Mouse (Mus musculus) heart, adult 11 months (tissue): ENCODE results near the gene Lclat1.

Source experiments
- DNase-seq: peaks from one replicate; pipeline ENCODE4 v3.0.0; 2022

The Lclat1 gene

DNA sequence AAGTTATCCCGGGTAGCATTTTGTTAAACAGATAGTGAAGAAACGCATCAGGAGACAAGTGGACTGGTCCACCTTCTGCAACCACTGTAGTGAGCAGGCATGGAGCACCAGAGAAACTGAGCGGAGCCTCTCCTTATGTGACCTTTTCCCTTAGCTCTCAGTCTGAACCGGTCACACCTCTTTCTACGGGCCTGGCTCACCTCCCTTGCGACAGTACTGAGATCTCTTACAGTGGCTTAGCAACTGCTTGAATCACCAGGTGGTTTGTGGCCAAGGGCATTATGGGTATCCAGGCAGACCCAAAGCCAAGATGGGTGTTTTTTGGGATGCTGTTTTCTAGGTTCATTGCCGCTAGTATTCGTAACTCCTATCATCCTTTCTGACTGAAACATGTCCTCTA is 16.4 kb upstream of the Lclat1 start:
- DNase-seq = peak; percentile 74

GRCm38 (mm10) chr17:73092103-73093097 is 15.4 kb upstream of the Lclat1 start:
- DNase-seq = peak; percentile 74

DNA sequence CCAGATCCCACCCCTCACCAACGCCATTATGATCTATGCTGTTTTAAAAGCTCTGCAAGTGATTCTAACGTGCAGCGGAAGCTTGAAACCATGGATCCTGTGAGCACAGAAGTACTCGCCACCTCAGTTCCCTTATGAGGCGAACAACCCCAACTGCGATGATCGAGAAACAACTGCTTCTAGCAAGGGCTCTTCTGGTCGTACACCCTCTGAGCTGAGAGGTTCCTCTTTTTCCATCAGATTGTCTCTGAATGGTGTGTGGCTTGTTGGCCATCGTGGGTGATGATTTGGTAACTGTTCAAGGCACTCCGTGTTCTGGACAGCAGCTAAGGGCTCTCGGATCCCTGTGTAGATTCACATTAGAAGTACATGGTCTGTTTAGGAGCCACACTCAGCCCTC is 12.7 kb upstream of the Lclat1 start:
- DNase-seq = peak; percentile 89

DNA sequence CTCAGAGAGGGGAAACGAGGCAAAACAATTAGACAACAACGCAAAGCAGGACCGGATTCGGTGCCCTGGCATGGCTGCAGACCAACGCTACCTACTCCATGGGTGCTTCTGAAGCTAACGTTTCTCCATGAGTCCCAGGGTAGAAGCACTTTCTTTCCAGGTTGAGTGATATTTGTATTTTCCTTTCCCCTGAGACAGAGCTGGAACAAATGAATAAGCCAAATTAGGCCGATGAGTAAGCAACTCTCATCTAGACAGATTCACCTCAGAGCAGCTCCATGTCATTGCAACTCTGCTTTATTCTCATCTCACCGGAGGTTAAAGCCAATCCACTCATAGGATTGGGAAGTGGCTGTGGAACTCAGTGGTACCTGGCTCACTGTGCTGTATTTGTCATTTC is 12.2 kb upstream of the Lclat1 start:
- DNase-seq = no peak

DNA sequence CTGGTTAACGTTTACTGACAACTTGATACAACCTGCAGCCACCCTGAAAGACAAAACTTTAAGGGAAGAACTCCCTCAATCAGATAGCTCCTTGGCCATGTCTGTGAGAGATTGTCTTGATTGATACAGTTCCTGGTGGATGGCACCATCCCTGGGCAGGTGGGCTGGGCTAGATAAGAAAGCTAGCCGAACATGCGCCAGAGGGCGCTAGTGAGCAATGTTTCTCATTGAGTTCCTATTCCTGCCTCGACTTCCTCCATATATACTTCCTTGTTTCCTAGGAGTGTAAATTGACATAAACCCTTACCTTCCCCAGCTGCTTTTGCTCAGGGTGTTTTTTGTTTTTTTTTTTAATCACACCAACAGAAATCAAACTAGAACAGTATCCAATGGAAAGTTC is 11.3 kb upstream of the Lclat1 start:
- peak; percentile 76 for DNase-seq

- DNase-seq = peak; percentile 31
Observed at GRCm38 (mm10) chr17:73098636-73099035, 9.1 kb upstream of the Lclat1 start.

DNA sequence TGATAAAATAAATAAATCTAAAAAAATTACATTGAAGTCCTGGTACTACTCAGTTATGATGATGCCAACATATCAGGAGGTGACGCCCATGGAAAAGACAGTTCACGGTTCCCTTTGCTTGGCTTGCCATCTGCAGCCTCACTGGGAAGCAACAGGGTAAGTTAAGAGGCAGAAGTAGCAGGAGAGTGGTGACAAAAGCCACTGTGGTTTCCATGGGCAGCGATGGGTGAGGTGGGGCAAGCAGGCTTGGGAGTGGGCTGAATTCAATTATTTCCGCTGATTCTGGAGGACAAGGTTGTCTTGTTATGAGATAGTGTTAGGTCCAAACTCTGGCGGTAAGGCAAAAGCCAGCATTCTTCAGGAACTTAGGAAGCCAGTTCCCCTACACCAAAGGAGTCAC is 7.4 kb upstream of the Lclat1 start:
- peak; percentile 58 for DNase-seq

GRCm38 (mm10) chr17:73102538-73102937 is 5.2 kb upstream of the Lclat1 start:
- peak; percentile 71 for DNase-seq

DNA sequence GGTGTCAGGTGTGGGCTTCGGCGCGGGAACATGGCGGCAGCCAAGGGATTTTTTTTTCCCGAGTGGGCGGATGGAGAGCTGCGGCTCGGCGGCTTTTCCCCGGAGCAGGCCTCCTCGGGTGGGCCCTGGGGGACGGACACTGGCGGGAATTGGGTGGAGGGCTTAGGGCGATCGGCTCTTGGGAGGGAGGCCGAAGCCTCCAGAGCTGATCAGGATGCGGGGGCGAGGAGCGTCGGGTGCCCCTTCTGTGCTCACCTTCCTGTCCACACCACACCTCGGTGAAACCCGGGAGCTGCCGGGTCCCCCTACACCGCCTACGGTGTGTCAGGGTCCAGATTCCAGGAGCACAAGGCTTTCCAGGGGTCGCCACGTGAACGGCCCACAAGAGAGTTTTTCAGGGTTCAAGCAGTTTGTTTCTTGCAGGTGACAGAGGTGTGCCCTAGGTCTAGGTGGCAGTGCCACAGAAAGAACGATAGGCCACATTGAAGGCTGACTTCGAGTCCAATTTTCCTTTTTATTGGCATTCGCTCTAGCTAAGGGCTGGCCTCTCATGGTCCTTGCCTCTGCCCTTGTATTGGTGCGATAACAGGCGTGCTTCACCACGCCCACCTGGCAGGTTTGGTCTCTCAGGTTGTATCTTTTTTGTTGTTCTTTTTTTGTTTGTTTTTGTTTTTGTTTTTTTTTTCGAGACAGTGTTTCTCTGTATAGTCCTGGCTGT is 544 bp downstream of the Lclat1 start:
- DNase-seq = peak; percentile 92

DNA sequence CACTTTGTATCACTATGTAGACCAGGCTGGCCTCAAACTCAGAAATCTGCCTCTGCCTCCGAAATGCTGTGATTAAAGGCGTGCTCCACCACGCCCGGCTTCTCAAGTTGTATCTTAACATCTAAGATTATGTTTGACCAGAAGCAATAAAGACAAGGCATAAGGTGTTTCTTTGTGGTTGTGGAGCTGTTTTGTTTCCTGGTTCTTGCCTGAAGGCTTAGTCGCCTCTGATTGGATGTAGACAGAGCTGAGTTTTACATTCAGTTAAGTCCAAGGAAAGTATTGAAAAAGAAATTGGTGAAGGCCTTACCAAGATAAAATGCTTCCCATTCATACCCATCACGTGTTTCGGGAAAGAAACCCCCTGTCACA is 1.1 kb downstream of the Lclat1 start:
- no peak for DNase-seq

GRCm38 (mm10) chr17:73112128-73112527 is 4.3 kb downstream of the Lclat1 start:
- DNase-seq = no peak

GRCm38 (mm10) chr17:73112601-73113000 is 4.8 kb downstream of the Lclat1 start:
- DNase-seq = no peak

GRCm38 (mm10) chr17:73113230-73113629 is 5.4 kb downstream of the Lclat1 start:
- DNase-seq = no peak

- DNase-seq = peak; percentile 13
Observed at GRCm38 (mm10) chr17:73118134-73118533, 10.3 kb downstream of the Lclat1 start.

DNA sequence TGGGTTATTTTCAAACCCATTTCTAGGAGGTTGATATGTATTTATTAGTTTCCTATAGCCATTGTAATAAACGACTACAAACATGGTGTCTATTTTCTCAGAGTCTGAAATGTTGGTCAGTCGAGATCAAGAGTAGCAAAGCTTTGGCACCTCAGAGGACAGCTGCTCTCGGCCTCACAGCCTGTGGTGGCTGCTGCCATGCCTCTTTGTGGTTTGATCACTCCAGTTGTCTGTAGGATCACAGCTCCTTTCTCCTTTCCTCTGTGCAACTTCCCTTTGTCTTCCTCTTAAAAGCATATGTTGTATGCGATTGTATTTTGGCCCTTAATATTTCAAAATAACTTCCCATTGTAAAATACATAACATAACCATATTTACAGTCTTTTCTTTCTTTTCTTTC is 10.9 kb downstream of the Lclat1 start:
- DNase-seq = peak; percentile 55

- peak; percentile 23 for DNase-seq
Observed at GRCm38 (mm10) chr17:73119150-73119549, 11.4 kb downstream of the Lclat1 start.

GRCm38 (mm10) chr17:73120545-73120944 is 12.8 kb downstream of the Lclat1 start:
- no peak for DNase-seq

- DNase-seq = no peak
Observed at GRCm38 (mm10) chr17:73121726-73122125, 13.9 kb downstream of the Lclat1 start.

GRCm38 (mm10) chr17:73126349-73126748 is 18.6 kb downstream of the Lclat1 start:
- DNase-seq = no peak

- no peak for DNase-seq
Observed at GRCm38 (mm10) chr17:73126903-73127302, 19.1 kb downstream of the Lclat1 start.

DNA sequence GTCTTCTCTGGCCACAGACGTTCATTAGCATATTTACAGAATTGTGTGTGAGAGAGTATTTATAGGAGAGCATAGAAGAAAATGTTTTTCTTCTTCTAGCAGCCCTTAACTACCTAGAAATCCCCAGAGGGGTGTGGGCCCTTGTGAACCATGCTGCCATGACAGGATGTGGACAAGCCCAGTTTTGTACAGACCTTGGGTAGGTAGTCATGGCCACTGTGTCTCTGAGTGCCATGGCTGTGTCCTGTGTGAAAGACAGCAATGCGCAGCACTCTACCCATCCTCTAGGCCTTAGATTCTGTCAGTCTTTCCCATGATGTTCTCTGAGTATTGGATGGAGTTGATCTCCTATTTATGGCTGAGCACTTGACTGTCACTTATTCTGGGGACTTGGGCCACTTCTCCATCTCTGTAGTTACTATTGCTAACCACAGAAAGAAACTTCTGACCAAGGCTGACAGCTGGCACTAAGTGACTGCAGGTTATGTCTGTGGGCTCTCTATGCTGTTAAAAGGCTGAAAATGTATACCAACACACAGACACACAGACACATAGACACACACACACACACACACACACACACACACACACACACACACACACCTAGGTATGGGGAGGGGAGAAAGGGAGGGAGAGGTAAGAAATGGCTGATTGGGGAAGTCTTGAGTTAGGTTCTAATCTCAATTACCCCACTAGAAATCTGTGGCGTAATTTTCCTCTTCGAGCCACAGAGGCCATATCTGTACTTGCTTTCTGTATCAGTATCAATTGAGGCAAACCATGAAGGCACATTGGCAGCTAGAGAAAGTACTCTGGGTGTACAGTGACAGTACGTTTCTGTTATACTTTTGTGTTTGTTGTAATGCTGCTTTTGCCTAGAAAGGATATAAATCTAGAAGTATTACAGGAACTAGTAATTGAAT is 29.0 kb downstream of the Lclat1 start:
- DNase-seq = no peak

GRCm38 (mm10) chr17:73138217-73138616 is 30.4 kb downstream of the Lclat1 start:
- no peak for DNase-seq

- DNase-seq = no peak
Observed at GRCm38 (mm10) chr17:73142029-73142428, 34.2 kb downstream of the Lclat1 start.
